Mouse (Mus musculus): ENCODE data around the gene Sprr2d. TPM values are rescaled to one million over a fixed set of nuclear protein-coding genes. Genes with fewer than 3 reads are reported as not detected.

Gene Sprr2d
- not detected in 2 replicates for polyA plus RNA-seq (2012)

DNA sequence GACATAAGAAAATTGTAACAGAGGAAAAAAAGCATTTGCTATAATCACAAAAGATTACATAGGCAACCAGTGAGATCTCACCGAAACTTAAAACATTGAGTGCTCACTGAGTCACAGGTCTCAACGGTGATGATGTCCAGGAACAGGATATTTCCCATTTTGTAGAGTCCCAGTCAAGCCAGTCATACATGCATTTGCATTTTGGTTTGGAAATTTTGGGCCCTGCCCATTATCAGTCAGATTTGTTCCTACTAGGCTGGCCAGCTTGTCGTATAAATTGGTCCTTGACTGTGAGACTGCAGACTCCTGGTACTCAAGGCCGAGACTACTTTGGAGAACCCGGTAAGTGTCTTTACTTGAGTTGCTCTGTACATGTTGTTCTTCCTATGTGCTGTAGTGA lies at the start of gene Sprr2d:
TSS of gene Sprr2d (plus strand) at position 301 of the 400 bp plus-strand sequence.
- no peak for TF ChIP-seq GATA1 (IDR thresholded peaks at IDR 0.05; ENCODE audit: low read length)

GRCm38 (mm10) chr3:92307406-92307805 lies 31.5 kb upstream of the Sprr2d start:
- no peak for TF ChIP-seq GATA1 (IDR thresholded peaks at IDR 0.05; ENCODE audit: low read length)

DNA sequence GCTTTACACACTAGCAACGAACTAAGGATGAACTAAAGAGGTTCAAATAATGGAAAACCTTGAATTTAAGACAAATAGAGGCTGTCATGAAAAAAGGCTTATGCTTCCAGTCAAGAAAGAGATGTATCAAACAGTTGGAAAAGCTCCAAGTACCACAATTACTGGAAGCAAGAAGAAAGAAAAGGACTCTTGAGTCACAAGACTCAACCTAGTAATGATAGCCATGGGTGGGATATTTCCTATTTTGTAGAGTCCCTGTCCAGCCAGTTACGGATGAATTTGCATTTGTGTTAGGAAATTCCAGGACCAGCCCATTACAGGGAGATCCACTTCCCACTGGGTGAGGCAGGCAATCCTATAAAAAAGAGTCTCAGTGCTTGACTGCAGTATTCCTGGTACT lies 22.6 kb upstream of the Sprr2d start, which contains the start of gene Sprr2b:
TSS of gene Sprr2b (plus strand) at position 301 of the 400 bp plus-strand sequence.
- TF ChIP-seq GATA1 (IDR thresholded peaks at IDR 0.05; ENCODE audit: low read length), result no peak

- TF ChIP-seq GATA1 (IDR thresholded peaks at IDR 0.05; ENCODE audit: low read length), result no peak
Measured at GRCm38 (mm10) chr3:92317384-92317783, 21.6 kb upstream of the Sprr2d start.

- no peak for TF ChIP-seq GATA1 (IDR thresholded peaks at IDR 0.05; ENCODE audit: low read length)
Measured at GRCm38 (mm10) chr3:92336278-92336677, 2.7 kb upstream of the Sprr2d start.

GRCm38 (mm10) chr3:92351843-92352242 lies 12.9 kb downstream of the Sprr2d start, which contains the start of gene Sprr2e:
Sprr2e (plus strand) TSS chr3:92352143.
- no peak for TF ChIP-seq GATA1 (IDR thresholded peaks at IDR 0.05; ENCODE audit: low read length)

DNA sequence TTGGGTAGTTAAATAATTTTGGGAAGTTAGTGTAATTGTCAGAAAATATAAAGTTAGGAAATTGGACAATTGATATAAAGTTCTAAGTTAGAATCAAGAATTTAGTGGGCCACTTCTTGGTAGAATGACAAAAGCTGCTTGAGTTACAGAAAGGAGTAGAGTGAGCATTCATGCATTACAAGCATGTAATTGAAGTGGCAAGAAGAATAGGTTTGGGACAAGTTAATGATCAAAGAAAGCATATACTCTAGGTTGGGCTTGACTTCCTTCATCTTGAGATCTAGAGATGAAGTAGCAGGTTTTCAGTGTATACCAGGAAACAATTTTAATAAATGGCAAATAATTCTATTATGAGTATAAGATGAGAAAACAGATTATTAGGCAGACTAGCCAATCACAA lies 22.7 kb downstream of the Sprr2d start:
- TF ChIP-seq GATA1 (IDR thresholded peaks at IDR 0.05; ENCODE audit: low read length), result no peak

DNA sequence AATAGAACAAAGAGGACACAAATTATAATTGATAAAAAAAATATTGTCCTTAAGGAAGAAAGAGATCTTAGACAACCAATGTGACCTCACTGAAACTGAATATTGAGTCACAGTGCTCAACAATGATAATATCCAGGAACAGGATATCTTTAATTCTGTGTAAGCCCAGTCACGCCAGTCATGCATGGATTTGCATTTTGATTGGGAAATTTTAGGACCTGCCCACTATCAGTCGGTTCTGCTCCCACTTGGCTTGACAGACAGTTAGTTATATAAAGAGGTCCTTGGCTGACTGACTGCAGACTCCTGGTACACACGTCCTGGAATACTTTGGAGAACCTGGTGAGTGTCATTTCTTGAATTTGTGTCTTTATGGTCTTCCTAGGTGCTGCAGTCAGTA lies 25.9 kb downstream of the Sprr2d start, which contains the start of gene Sprr2f:
TSS of gene Sprr2f (plus strand) at position 301 of the 400 bp plus-strand sequence.
- TF ChIP-seq GATA1 (IDR thresholded peaks at IDR 0.05; ENCODE audit: low read length), result no peak

- TF ChIP-seq GATA1 (IDR thresholded peaks at IDR 0.05; ENCODE audit: low read length), result no peak
Measured at GRCm38 (mm10) chr3:92373613-92374012, 34.7 kb downstream of the Sprr2d start.

DNA sequence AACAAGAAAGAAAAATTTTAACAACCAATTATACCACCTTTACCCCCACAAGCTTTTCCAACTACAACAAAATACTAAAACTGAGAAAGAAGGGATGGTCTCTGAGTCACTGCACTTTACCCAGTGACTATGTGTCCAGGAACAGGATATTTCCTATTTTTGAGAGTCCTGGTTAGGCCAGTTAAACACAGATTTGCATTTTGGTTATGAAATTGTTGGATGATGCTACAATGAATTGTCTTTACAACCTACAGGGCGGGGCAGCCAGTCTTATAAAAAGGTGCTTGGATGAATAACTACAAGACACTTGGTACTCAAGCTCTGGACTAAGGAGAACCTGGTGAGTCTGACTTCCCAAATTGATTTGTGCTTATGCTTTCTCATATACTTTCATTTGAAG lies 46.4 kb downstream of the Sprr2d start, which contains the start of gene Sprr2h:
TSS of gene Sprr2h (plus strand) at position 301 of the 400 bp plus-strand sequence.
- TF ChIP-seq GATA1 (IDR thresholded peaks at IDR 0.05; ENCODE audit: low read length), result no peak

Other genes starting within 250 kb of the Sprr2d start
- not detected in 2 replicates for gene Prr9, start 215.2 kb upstream of the Sprr2d start, polyA plus RNA-seq (2012)
- not detected in 2 replicates for gene Lelp1, start 196.4 kb upstream of the Sprr2d start, polyA plus RNA-seq (2012)
- not detected in 2 replicates for gene Sprr2a1, start 123.3 kb upstream of the Sprr2d start, polyA plus RNA-seq (2012)
- gene Sprr2a2, start 123.2 kb upstream of the Sprr2d start, polyA plus RNA-seq (2012), result not detected in 2 replicates
- gene Sprr2a3, start 53.7 kb upstream of the Sprr2d start, polyA plus RNA-seq (2012), result not detected in 2 replicates
- not detected in 2 replicates for gene Sprr2b, start 22.5 kb upstream of the Sprr2d start, polyA plus RNA-seq (2012)
- gene Sprr2e, start 13.0 kb downstream of the Sprr2d start, polyA plus RNA-seq (2012), result not detected in 2 replicates
- not detected in 2 replicates for gene Sprr2f, start 26.0 kb downstream of the Sprr2d start, polyA plus RNA-seq (2012)
- not detected in 2 replicates for gene Sprr2h, start 46.5 kb downstream of the Sprr2d start, polyA plus RNA-seq (2012)
- gene Sprr2i, start 68.9 kb downstream of the Sprr2d start, polyA plus RNA-seq (2012), result not detected in 2 replicates
- gene Sprr2j-ps, start 78.9 kb downstream of the Sprr2d start, polyA plus RNA-seq (2012), result not detected in 2 replicates
- gene Gm9774, start 90.3 kb downstream of the Sprr2d start, polyA plus RNA-seq (2012), result 12.8 and 15.9 TPM in 2 replicates
- gene Sprr2k, start 93.4 kb downstream of the Sprr2d start, polyA plus RNA-seq (2012), result not detected in 2 replicates
- gene Sprr1b, start 99.6 kb downstream of the Sprr2d start, polyA plus RNA-seq (2012), result not detected in 2 replicates
- not detected in 2 replicates for gene Sprr3, start 119.6 kb downstream of the Sprr2d start, polyA plus RNA-seq (2012)
- not detected in 2 replicates for gene Sprr1a, start 146.8 kb downstream of the Sprr2d start, polyA plus RNA-seq (2012)
- gene Sprr4, start 161.4 kb downstream of the Sprr2d start, polyA plus RNA-seq (2012), result not detected in 2 replicates
- not detected in 2 replicates for gene 2310046K23Rik, start 195.4 kb downstream of the Sprr2d start, polyA plus RNA-seq (2012)
- gene Ivl, start 234.6 kb downstream of the Sprr2d start, polyA plus RNA-seq (2012), result not detected in 2 replicates
- gene Smcp, start 249.9 kb downstream of the Sprr2d start, polyA plus RNA-seq (2012), result not detected in 2 replicates

Data from G1E-ER4 (cell line).